Mouse (Mus musculus): Measurements from ENCODE around the gene Gm49391. TPM values are rescaled to one million over a fixed set of nuclear protein-coding genes. Genes with fewer than 3 reads are reported as not detected.

Gm49391 gene
- polyA plus RNA-seq (2014; fragmentation: Illumina TruSeq; extraction: RNeasy Lipid Tissue Mini Kit (QIAGEN cat#74804); ENCODE audit: low read depth, low replicate concordance), result 1.3 TPM

DNA sequence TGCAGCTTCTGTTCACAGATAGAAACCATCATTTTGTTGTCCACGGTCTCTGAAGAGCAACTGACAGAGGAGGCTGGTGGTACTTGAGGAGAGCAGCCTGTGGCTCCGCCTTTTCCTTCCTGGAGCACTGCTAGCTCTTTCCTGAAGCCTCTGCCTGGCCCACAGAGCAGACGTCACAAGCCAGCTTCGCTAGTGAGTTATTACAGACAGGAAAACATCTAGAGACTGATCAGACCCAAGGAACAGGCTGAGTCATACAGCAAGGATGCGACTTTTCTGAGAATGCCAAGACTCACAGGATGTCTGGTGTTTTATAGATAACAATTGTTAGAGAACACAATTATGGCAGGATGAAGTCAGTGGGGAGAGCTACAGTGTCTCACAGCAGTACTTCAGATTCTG is at the start of gene Gm49391, which contains the start of gene Ctla2a:
Gm49391 (minus strand) TSS at position 72 of the 402 bp plus-strand sequence.
Ctla2a (minus strand) TSS at position 126 of the 402 bp plus-strand sequence.

DNA sequence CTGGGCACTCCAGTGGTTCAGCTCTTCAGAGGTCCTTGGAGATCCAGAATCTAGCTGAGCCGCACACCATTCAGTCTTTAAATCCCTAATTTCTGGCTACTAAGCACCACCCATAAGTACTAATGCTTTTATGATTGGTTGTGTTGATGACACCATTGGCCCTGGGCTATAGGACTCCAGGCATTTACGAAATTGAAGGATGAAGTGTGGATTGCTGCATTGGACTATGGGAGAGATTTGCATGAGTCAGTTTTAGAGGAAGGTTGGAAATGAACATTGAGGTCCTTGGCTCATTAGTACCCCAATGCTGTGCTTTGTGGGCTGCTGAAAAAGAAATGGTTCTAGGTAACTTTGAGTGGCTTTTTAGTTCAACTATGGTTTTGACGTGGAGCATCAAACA is 5.5 kb upstream of the Gm49391 start, which contains the start of gene Tpbpa:
Tpbpa (minus strand) TSS at position 101 of the 400 bp plus-strand sequence.

DNA sequence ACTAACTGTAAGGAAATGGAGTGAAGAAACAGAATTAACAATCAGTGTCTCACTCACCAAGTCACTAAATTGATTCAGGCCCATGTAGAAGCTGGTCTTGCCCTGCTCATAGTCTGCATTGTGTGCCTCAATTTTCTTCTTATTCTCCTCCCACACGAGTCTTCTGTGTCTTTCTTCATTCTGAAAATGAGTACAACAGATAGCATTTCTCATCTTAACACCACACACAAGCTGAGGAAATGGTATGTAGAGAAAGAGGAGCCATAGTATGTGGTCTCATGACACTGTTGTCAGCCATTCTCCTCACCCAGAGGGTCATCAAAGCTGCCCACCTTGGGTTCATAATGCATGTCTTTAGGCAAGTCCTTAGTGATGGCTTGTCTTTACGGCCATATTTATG is 881 bp downstream of the Gm49391 start, which contains the start of gene Gm49393:
Gm49393 (minus strand) TSS at position 101 of the 400 bp plus-strand sequence.

DNA sequence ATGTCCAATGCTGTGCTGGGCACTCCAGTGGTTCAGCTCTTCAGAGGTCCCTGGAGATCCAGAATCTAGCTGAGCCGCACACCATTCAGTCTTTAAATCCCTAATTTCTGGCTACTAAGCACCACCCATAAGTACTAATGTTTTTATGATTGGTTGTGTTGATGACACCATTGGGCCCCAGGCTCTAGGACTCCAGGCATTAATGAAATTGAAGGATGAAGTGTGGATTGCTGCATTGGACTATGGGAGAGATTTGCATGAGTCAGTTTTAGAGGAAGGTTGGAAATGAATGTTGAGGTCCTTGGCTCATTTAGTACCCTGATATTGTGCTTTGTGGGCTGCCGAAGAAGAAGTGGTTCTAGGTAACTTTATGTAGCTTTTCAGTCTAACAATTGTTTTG is 31.6 kb downstream of the Gm49391 start, which contains the start of gene Tpbpb:
Tpbpb (minus strand) TSS at position 101 of the 400 bp plus-strand sequence.

DNA sequence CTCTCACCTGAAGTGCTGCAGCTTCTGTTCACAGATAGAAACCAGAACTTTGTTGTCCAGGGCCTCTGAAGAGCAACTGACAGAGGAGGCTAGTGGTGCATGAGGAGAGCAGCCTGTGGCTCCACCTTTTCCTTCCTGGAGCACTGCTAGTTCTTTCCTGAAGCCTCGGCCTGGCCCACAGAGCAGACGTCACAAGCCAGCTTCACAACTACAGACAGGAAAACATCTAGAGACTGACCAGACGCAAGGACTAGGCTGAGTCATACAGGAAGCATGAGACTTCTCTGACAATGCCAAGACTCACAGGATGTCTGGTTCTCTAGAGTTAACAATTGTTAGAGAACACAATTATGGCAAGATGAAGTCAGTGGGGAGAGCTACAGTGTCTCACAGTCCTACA is 39.0 kb downstream of the Gm49391 start, which contains the start of gene Ctla2b:
Ctla2b (minus strand) TSS at position 120 of the 400 bp plus-strand sequence.

DNA sequence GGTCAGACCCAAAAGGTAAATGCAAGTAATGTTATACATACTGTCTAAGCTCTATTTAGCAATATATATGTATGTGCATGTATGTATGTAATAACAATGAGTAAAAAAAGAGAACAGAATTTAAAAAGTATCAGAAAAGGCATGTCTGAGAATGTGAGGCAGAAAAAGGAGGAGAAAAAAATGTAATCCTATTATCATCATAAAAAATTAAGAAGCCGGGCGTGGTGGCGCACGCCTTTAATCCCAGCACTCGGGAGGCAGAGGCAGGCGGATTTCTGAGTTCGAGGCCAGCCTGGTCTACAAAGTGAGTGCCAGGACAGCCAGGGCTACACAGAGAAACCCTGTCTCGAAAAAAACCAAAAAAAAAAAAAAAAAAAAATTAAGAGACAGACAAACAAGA is 39.6 kb downstream of the Gm49391 start, which contains the start of gene Gm49392:
Gm49392 (minus strand) TSS at position 101 of the 400 bp plus-strand sequence.

DNA sequence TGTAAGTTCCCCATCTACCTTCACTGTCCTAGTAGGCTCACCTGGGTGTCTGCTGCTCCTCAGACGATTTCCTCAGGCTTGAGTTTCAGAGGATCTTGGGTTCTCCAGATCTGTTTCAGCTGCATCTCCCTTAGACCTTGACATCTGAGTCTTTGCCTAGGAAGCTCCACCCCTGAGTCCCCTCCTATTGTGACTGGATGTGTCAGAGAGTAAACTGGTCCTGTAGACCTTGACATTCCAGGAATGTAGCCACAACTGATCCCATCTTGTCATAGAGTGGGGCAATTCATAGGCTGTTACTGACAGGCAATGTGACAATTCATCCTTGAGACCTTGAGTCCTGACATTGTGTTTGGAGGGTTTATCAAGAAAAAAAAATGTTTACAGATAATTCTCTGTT is 72.1 kb downstream of the Gm49391 start, which contains the start of gene 4930486L24Rik:
4930486L24Rik (minus strand) TSS at position 195 of the 400 bp plus-strand sequence.

Other genes with a start within 250 kb of the Gm49391 start
- not detected for gene BC051665, start 150.2 kb downstream of the Gm49391 start, polyA plus RNA-seq (2014; fragmentation: Illumina TruSeq; extraction: RNeasy Lipid Tissue Mini Kit (QIAGEN cat#74804); ENCODE audit: low read depth, low replicate concordance)
- gene Ctsll3, start 133.7 kb downstream of the Gm49391 start, polyA plus RNA-seq (2014; fragmentation: Illumina TruSeq; extraction: RNeasy Lipid Tissue Mini Kit (QIAGEN cat#74804); ENCODE audit: low read depth, low replicate concordance), result not detected
- 1.4 TPM for gene 4930486L24Rik, start 72.1 kb downstream of the Gm49391 start, polyA plus RNA-seq (2014; fragmentation: Illumina TruSeq; extraction: RNeasy Lipid Tissue Mini Kit (QIAGEN cat#74804); ENCODE audit: low read depth, low replicate concordance)
- not detected for gene Gm49392, start 39.7 kb downstream of the Gm49391 start, polyA plus RNA-seq (2014; fragmentation: Illumina TruSeq; extraction: RNeasy Lipid Tissue Mini Kit (QIAGEN cat#74804); ENCODE audit: low read depth, low replicate concordance)
- gene Ctla2b, start 39.1 kb downstream of the Gm49391 start, polyA plus RNA-seq (2014; fragmentation: Illumina TruSeq; extraction: RNeasy Lipid Tissue Mini Kit (QIAGEN cat#74804); ENCODE audit: low read depth, low replicate concordance), result 0.55 TPM
- not detected for gene Tpbpb, start 31.7 kb downstream of the Gm49391 start, polyA plus RNA-seq (2014; fragmentation: Illumina TruSeq; extraction: RNeasy Lipid Tissue Mini Kit (QIAGEN cat#74804); ENCODE audit: low read depth, low replicate concordance)
- 3.8 TPM for gene Gm49393, start 981 bp downstream of the Gm49391 start, polyA plus RNA-seq (2014; fragmentation: Illumina TruSeq; extraction: RNeasy Lipid Tissue Mini Kit (QIAGEN cat#74804); ENCODE audit: low read depth, low replicate concordance)
- gene Ctla2a, start 54 bp upstream of the Gm49391 start, polyA plus RNA-seq (2014; fragmentation: Illumina TruSeq; extraction: RNeasy Lipid Tissue Mini Kit (QIAGEN cat#74804); ENCODE audit: low read depth, low replicate concordance), result 1.8 TPM
- not detected for gene Tpbpa, start 5.4 kb upstream of the Gm49391 start, polyA plus RNA-seq (2014; fragmentation: Illumina TruSeq; extraction: RNeasy Lipid Tissue Mini Kit (QIAGEN cat#74804); ENCODE audit: low read depth, low replicate concordance)
- gene Ctsj, start 69.4 kb upstream of the Gm49391 start, polyA plus RNA-seq (2014; fragmentation: Illumina TruSeq; extraction: RNeasy Lipid Tissue Mini Kit (QIAGEN cat#74804); ENCODE audit: low read depth, low replicate concordance), result not detected
- gene Ctsq, start 104.1 kb upstream of the Gm49391 start, polyA plus RNA-seq (2014; fragmentation: Illumina TruSeq; extraction: RNeasy Lipid Tissue Mini Kit (QIAGEN cat#74804); ENCODE audit: low read depth, low replicate concordance), result not detected
- gene Ctsr, start 227.7 kb upstream of the Gm49391 start, polyA plus RNA-seq (2014; fragmentation: Illumina TruSeq; extraction: RNeasy Lipid Tissue Mini Kit (QIAGEN cat#74804); ENCODE audit: low read depth, low replicate concordance), result not detected